Mouse (Mus musculus) mature B cell (primary cell): ENCODE measurements around the gene Fdx1l.

ENCODE experiments used
- in situ Hi-C: fragments of 300-500 bp; cut with MboI; formaldehyde crosslinking; loops from 2 replicates; pipeline ENCODE4 v1.14.3; 2019

The Fdx1l gene

GRCm38 (mm10) chr9:21073044-21073840 is at the start of gene Fdx1l, which contains the start of gene Gm49373:
Gene Fdx1l, minus strand, starts transcription at chr9:21073614.
Gene Gm49373, minus strand, starts transcription at chr9:21073096.
- in situ Hi-C loops, result loop anchor here (5.0 kb wide), 1 partner anchor 41 kb away; the partner anchor contains the start of gene Icam5

DNA sequence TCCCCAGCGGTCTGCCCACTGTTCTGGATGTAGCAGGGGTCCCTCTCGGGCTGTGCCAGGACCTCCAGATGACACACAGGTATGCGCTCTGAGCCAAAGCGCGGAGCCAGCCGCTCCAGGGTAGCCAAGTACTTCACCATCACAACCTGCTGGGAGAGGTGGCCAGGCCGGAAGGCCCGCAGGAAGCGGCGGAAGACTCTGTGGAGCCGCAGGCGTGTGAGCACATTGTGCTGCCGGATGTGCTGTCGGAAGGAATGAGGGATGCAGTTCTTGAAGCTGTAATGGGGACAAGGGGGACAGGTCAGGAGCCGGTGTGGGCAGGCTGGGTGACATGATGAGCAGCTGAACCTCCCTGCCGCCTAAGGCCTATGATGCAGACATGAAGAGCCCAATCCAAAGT is 48.1 kb upstream of the Fdx1l start:
- in situ Hi-C loops, result no loop called here

DNA sequence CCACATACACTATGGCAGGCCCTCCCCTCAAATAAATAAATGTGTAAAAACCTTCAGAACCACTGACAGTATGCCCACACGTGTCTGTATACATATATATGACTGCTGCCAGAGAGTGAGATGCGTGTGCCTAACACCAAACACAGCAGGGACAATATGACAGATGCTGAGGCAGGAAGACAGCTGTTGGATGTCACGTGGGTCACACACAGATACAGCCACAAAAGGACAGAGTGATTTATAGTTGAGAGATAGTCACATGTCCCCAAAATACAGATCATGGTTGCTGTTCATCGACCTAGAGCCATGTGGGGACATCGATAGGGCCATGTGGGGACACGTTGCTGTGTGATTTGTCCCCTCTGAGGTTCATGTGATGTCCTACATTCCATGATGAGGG is 43.7 kb upstream of the Fdx1l start:
- in situ Hi-C loops, result no loop called here

GRCm38 (mm10) chr9:21115105-21115504 is 41.7 kb upstream of the Fdx1l start:
- in situ Hi-C loops, result no loop called here

- in situ Hi-C loops, result no loop called here
These were observed 40.8 kb upstream of the Fdx1l start for GRCm38 (mm10) chr9:21114190-21114589.

DNA sequence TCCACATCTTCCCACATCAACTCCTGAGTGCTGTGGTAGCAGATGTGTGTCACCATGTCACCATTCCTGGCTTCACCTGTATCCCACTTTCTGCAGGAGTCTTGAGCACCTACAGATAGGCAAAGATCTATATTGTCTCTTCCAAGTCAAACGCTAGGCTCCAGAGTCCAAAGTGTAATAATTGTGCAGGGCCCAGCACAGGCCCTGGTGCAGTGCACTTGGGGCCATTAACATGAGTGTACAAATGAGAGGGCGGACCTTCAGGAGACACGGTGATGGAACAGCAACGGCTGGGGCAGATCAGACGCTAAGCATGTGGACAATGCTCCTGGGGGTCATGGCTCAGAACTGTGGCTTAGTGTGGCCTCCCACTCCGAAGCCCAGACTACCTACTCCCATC is 40.3 kb upstream of the Fdx1l start:
- in situ Hi-C loops, result no loop called here

GRCm38 (mm10) chr9:21107607-21108237 is 34.3 kb upstream of the Fdx1l start:
- in situ Hi-C loops, result no loop called here

GRCm38 (mm10) chr9:21105760-21106564 is 32.5 kb upstream of the Fdx1l start:
- in situ Hi-C loops, result no loop called here

- in situ Hi-C loops, result no loop called here
These were observed 31.4 kb upstream of the Fdx1l start for GRCm38 (mm10) chr9:21104814-21105213.

GRCm38 (mm10) chr9:21102076-21102475 is 28.7 kb upstream of the Fdx1l start:
- in situ Hi-C loops, result no loop called here

GRCm38 (mm10) chr9:21100447-21101161 is 27.2 kb upstream of the Fdx1l start:
- in situ Hi-C loops, result no loop called here

DNA sequence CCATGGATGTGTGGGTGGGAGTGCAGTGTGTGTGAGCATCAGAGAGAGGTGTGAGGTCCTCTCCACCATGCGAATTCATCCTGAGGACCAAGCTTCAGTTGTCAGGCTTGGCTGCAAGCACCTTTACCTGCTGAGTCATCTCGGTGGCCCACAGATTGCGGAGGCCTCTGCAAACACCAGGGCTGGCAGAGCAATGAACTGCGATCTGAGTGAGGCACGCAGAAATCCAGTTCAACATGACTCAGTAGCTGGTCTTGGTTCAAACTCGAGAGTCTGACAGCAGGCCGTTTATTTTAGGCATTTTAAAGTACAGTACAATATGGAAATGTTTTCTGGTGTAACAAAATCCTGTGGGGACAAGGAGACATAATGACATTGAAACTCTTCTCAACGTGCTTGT is 24.4 kb upstream of the Fdx1l start:
- in situ Hi-C loops, result no loop called here

DNA sequence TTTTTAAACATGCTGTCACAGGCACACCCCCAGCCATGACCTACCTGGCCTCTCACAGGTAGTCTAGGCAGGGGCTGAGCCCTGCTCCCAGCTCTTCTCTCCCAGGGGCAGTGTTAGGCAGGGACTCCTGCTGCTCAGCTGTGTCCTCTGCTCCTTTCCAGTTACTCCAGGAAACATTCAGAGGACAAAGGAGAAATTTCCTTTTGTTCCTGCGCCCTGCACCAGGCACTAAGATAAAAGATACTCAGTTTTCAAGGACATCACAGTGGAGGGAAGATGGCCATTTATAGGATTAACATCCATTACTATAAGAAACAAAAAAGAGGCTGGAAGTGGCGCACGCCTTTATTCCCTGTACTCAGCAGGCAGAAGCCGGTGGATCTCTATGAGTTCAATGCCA is 22.5 kb upstream of the Fdx1l start:
- in situ Hi-C loops, result no loop called here

DNA sequence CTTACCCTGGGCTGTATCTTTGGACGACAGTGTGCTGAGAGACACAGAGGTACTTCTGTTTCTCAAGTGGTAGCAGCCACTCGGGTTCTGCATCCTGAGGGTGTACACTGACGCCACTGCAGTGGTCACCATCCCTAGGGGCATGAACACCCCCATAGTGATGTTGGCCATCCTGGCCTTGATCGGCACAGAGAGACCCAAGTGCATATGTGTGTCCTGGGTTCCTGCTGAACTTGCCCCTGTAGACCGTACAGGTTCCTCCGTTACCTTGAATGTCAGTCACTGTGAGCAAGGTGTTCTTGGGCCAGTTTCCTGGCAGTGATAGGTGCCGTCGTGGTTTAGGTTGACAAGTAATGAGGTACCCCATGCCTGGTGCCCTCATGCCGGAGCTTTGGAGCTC is 20.0 kb upstream of the Fdx1l start:
- in situ Hi-C loops, result no loop called here

GRCm38 (mm10) chr9:21091707-21092320 is 18.4 kb upstream of the Fdx1l start, which contains the start of the genes Gm38431 and Raver1:
Gene Gm38431, minus strand, starts transcription at chr9:21091997.
Gene Raver1, minus strand, starts transcription at chr9:21092008.
- in situ Hi-C loops, result no loop called here

DNA sequence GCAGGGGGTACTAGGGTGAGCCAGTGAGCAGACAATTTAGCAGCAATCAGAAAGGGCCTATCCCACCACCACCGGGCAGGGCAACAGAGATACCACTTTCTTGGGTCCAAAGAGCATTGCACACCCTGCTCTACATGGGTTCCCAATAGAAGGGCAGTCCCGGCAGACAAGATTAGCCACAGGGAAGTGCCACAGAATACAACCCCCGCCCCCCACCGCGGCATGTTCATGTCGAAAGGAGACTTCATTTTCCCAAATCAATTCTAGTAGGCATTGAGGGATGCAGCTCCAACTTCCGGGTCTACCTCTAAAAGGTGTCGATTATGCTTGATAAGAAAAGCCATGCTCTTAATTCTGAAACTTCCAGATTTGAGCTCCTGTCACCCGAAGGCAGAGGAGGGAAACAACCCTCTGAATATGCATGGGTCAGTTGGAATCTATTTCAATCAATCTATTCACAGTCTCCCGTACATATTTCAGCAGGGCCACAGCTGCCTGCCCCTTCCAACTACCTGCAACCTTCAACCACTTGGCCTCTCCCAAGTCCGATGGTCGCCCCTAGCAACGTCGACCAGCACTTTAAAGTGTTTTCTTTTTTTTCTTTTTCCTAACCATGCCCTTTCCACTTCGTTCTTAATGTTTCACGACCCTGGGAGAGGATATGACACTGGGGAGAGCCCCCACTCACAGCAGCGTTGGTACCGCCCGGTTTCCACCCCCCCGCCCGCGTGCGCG is 17.7 kb upstream of the Fdx1l start:
- in situ Hi-C loops, result no loop called here

GRCm38 (mm10) chr9:21090537-21090936 is 17.1 kb upstream of the Fdx1l start:
- in situ Hi-C loops, result no loop called here

- in situ Hi-C loops, result no loop called here
These were observed 9.9 kb upstream of the Fdx1l start for GRCm38 (mm10) chr9:21083324-21083723.

DNA sequence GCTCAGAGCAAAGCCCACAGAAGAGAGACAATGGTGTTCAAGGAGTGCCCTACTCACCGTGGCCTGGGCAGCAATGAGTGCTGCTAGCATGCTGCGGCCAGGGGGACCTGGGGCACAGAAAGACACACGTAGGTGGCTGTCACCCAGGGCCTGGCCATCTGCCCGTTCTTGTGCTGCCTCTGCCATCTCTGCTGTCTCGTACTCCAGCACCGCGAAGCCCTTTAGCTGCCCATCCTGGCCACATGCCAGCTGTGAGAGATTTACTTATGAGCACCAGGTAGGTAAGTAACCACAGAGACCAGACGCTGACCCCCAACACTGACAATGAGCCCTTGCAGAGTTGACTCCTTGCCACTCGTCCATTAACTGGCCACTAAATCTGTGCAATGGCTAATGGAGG is 7.7 kb upstream of the Fdx1l start:
- in situ Hi-C loops, result no loop called here

GRCm38 (mm10) chr9:21075625-21076024 is 2.2 kb upstream of the Fdx1l start:
- in situ Hi-C loops, result no loop called here
